Mouse (Mus musculus) gastrocnemius, postnatal 25 days (tissue): Measurements from ENCODE around the gene Cgn. TPM values are rescaled to one million over a fixed set of nuclear protein-coding genes. Genes with fewer than 3 reads are reported as not detected.

ENCODE experiments used
- DNase-seq: peaks from one replicate; pipeline ENCODE4 v3.0.0; 2022
- long read RNA-seq, 2 experiments: library from polyadenylated mRNA; stranded (forward); transcript quantifications; one replicate each; pipeline ENCODE4 v2.0.0; 2021
- total RNA-seq, 2 experiments: library from RNA; stranded (reverse); gene quantifications; 1 replicate in 1 of 2; 2 replicates in 1 of 2; pipeline ENCODE4 v1.2.3; 2021

Cgn gene
- total RNA-seq: not detected
- long read RNA-seq, experiment 1: 0 reads
- long read RNA-seq, experiment 2: 0 reads

DNA sequence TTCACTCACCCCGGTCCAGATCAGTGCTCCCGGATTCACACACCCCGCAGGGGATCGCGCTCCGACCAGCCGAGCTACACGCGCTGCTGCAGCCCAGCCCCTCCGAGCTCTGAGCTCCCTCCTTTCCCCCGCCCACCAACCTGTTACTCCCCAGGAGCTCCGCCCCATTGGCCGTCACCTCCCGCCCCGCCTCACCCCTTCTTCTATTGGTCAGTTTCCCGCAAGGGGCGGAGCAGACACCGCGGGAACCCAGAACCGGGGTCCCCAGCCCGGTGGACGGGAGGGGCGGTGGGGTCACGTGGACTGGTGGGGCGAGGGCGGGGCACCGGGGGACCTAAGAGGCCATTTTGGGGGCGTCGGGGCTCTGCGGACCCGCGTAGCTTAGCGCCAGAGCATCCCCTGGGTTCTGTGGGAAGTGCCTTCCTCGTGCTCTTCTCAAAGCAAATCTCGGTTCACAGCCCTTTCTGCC is at the start of gene Cgn:
Gene Cgn (minus strand): TSS at position 126 of the 469 bp plus-strand sequence.
- DNase-seq: peak; percentile 88

GRCm38 (mm10) chr3:94835396-94835795 is 49.1 kb upstream of the Cgn start:
- no peak for DNase-seq

DNA sequence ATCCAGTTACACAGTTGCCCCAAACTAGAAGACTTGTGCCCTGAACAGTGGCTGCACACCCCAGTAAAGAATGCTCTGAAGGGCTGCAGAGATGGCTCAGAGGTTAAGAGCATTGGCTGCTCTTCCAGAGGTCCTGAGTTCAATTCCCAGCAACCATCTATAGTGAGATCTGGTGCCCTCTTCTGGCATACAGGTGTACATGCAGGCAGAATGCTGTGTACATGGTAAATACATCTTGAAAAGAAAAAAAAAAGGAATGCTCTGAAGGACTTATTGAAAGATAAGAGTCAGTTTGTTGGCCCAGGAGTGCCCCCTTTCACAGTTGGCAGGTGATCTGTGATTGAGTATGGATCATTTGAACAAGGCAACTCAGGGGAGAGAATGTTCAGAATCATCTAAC is 47.1 kb upstream of the Cgn start:
- no peak for DNase-seq

DNA sequence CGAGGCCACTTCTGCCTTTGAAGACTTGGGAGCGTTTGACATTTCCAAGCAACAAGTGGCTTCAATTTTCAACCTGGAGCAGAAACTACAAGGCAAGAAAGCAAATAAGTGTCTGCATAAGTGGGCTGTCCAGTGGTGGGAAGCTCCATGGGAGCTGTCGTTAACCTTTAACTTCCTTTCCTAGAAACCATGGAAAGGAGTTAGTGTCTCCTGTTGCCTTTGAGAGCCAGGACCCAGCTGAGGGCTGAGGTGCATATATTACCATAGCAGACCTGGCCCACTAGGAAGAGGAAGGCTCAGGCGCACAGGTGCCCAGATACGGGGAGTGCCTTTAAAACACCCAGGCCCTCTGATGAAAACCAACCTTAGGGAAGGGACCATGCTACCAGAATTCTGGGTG is 46.4 kb upstream of the Cgn start:
- DNase-seq: no peak

GRCm38 (mm10) chr3:94832100-94832499 is 45.8 kb upstream of the Cgn start:
- no peak for DNase-seq

DNA sequence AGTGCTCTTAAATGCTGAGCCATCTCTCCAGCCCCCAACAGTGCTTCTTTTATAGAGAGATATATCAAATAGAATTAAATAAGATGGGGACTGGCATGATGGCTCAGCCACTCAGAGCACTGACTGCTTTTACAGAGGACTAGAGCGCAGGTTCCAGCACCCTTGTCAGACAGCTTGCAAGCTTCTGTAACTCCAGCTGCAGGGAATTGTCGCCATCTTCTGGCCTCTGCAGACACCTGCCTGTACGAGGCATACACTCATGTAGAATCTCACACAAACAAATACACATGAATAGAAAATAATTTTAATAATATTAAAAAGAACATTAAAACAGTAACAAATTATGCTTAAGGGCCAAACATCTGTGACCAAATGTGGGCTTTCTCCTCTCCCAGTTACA is 37.8 kb upstream of the Cgn start:
- no peak for DNase-seq

DNA sequence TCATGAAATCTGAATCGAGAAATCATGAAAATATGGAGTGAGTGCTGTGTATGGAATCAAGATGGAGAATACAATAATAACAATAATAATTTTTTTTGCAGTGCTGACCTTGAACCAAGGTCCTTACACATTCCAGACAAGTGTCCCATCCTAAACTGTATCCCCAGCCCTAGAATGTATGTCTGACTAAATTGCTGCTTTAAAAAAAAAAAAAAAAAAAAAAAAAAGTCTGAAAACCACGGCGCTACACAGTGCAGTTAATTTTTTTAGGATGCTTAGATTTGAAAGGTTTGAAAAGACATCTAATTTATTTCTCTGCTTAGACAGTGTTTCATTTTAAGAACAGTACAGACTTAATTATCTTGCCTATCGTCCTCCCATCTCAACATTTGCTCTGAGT is 35.8 kb upstream of the Cgn start:
- DNase-seq: no peak

GRCm38 (mm10) chr3:94821008-94821638 is 34.8 kb upstream of the Cgn start:
- DNase-seq: peak; percentile 36

DNA sequence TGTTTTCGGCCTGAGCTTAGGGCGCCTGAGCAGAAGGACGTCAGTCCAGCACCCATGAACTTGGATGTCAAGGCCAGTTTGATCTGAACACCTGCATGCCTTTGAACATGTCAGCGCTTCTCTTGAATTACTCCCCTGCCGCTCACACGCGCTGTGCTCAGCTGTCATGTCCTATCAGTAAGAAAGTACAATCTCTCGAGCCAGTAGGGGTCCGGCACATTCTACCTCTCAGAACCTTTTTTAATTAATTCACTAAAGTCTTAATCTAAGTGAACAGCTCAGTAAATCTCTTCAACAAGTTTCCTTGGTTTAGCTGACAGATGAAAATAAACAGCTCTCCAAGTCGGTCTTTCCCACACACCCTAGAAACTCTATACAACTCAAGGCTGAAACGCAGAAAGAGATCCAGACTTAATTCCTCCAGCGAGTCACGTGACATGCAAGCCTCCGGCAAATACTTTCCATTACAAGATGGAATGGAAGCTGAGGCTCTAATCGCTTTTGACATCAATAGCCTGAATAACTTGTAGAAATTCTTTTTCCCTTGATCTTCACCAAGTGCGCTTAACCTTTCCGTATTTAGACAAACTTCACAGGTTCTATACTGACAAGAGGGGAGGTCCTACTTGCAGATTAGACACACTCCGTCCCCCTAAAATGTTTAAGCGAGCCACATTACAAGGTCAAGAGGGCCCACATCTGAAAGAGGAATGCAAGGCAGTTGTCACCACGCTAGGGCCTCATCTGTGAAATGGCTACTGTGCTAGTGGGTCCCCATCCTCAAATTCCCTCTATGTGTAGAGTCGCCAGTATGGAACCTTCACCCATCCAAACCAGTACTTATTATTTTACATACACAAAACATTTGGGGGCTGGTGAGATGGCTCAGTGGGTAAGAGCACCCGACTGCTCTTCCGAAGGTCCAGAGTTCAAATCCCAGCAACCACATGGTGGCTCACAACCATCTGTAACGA is 33.4 kb upstream of the Cgn start:
- DNase-seq: no peak

DNA sequence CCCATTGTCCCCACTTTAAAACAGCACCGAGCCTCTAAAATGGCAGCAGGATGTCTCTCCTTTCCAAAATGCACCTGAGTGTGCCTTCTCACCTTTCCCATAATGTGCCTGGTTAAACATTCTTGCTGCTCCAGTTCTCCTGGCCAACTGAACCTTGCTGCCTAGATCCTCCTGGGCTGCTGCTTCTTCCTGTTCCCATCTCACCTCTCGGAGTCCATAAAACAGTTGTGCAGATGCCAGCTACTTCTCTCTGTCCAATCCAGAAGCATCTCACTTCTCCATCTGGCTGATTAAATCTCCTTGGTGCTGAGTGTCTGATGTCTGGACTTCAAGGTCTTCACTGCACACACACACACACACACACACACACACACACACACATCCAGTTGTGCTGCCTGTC is 31.4 kb upstream of the Cgn start:
- no peak for DNase-seq

- no peak for DNase-seq
These were observed 29.3 kb upstream of the Cgn start for GRCm38 (mm10) chr3:94815603-94816002.

DNA sequence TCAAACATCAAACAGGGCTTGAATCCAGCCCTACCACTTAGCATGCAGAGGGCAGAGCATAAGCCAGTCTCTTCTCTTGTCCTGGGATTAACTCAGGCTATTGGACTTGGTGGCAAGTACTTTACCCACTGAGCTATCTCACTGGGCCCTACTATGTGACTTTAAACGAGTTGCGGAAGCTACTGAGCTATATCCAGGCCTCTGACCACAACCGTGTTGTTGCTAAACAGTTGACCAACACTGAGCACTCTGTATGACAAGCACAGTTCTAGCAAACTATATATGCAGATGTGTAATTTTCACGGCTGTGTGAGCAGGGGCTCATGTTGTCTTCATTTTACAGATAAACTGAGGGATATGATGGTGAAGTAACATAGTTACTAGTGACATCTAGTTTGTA is 28.4 kb upstream of the Cgn start:
- DNase-seq: no peak

GRCm38 (mm10) chr3:94814063-94814462 is 27.8 kb upstream of the Cgn start:
- DNase-seq: no peak

GRCm38 (mm10) chr3:94813651-94814050 is 27.4 kb upstream of the Cgn start:
- no peak for DNase-seq

DNA sequence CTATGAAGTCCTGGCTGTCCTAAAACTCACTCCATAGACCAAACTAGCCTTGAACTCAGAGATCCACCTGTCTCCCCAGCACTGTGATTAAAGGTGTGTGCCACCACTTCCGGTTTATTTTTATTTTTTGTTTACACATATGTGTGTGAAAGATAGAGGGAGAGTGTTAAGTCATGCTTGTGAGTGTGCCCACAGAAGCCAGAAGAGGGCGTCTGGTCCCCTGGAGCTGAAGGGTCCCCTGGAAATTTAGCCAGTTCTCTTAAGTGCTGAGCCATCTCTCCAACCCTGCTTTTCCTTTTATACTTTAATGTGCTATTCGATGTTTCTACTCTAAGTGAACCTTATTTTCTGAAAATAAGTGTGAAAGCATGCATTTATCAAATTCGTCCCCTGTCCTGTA is 25.3 kb upstream of the Cgn start:
- no peak for DNase-seq

GRCm38 (mm10) chr3:94808296-94808695 is 22.0 kb upstream of the Cgn start:
- no peak for DNase-seq

- DNase-seq: no peak
These were observed 18.7 kb upstream of the Cgn start for GRCm38 (mm10) chr3:94804976-94805375.

DNA sequence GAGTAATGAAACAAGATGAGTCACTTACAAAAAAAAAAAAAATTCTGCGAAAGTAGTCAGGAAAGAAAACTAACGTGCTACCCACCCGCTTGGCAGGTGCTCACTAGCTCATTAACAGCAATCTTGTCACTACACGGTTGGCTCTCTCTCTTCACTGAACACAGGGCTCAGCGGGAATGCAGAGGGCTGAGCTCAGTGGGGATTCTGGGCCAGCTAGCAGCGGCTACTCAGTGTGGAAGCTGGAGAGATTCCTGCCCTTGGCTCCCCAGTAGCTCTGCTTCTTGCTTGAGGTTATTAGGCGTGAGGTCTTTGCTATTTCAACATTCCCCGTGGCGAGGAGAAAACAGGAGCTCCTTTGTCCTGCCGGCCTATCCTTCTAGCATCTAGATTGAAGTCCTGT is 17.9 kb upstream of the Cgn start:
- peak; percentile 44 for DNase-seq

DNA sequence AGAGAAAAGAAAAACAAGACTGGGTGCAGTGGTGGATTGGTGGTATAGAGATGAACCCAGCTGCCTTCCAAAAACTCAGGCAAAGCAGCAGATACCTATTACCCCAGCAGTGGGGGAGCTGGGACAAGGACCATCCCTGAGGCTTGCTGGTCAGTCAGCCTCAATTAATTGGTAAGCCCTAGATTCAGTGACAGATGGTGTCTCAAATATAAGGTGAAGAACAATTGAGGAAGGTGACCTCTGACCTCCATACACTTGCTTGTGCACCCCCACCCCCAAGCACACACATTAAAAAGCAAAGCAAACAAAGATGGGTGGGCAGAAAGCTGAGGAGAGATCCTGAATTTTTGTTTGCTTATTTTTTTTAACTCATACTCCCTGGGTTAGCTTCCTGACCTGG is 9.9 kb upstream of the Cgn start:
- DNase-seq: no peak

GRCm38 (mm10) chr3:94795596-94796140 is 9.4 kb upstream of the Cgn start:
- no peak for DNase-seq

DNA sequence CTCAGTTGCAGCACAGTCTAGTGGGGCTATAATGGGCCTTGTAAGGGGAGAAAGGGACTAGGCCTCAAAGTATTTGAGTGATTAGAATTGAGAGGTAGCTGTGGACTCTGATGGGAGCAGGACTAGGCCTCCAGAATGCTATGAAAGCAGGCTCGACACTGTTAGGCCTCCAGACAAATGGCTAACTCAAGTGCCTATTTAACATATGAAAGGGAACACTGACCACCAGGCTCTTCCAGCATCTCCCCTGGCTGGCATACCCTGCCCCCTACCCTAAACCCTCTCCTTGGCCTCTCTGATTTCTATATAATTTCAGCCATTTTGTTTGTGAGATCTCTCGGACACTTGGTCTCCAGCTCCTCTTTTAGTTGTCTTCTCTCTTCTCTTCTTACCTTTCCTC is 8.1 kb upstream of the Cgn start:
- DNase-seq: no peak

- DNase-seq: no peak
These were observed 7.4 kb upstream of the Cgn start for GRCm38 (mm10) chr3:94793672-94794071.

DNA sequence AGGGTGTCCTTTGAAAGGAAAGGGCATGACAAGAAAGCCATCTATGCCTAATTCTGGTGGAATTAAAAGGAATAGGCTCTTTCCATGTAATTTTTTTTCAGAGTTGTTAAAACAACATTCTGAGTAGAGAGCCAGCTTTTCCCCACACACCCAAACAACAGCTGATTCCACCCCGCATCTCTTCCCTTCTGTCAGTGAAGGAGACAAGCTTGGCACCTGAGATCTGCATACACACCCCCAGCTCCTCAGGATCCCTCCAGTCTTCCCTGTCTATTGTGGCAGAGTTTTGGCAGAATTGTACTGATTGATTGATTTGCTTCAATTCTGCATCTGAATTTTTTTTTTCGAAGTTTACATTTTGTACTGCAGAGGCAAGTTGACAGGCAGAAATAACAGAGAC is 6.0 kb upstream of the Cgn start:
- DNase-seq: no peak
